Mouse (Mus musculus) midbrain, embryonic 13.5 days (tissue): ENCODE data around the gene Dck. TPM values are rescaled to one million over a fixed set of nuclear protein-coding genes. Genes with fewer than 3 reads are reported as not detected.

Experiments used
- ATAC-seq: fragments of 200-750 bp; cut with Nextera tagmentation; 2 replicates; pipeline ENCODE4 v1.8.0; 2017; ENCODE audit warnings: mild to moderate bottlenecking, moderate TSS enrichment, moderate library complexity
- H3K27ac ChIP-seq: fragments of 300-500 bp; sonication (generic); 2 replicates; pipeline ENCODE4 v1.5.1; 2015; ENCODE audit warnings: inconsistent platforms, mild to moderate bottlenecking, moderate library complexity
- H3K27me3 ChIP-seq: fragments of 300-500 bp; sonication (generic); 2 replicates; pipeline ENCODE4 v1.6.1; 2015; ENCODE audit warnings: mild to moderate bottlenecking, inconsistent platforms
- H3K36me3 ChIP-seq: fragments of 300-500 bp; sonication (generic); 2 replicates; pipeline ENCODE4 v1.6.1; 2015; ENCODE audit warnings: mild to moderate bottlenecking, inconsistent platforms
- H3K4me1 ChIP-seq: fragments of 300-500 bp; sonication (generic); replicated peaks from 2 replicates; pipeline ENCODE4 v1.6.1; 2015; ENCODE audit warnings: inconsistent platforms
- H3K4me2 ChIP-seq: fragments of 300-500 bp; sonication (generic); replicated peaks from 2 replicates; pipeline ENCODE4 v1.6.1; 2015; ENCODE audit warnings: moderate library complexity, mild to moderate bottlenecking, inconsistent platforms
- H3K4me3 ChIP-seq: fragments of 300-500 bp; sonication (generic); replicated peaks from 2 replicates; pipeline ENCODE4 v1.5.1; 2015; ENCODE audit warnings: mild to moderate bottlenecking, inconsistent platforms
- H3K9ac ChIP-seq: fragments of 300-500 bp; sonication (generic); replicated peaks from 2 replicates; pipeline ENCODE4 v1.6.1; 2015; ENCODE audit warnings: mild to moderate bottlenecking, inconsistent platforms
- H3K9me3 ChIP-seq: fragments of 300-500 bp; sonication (generic); 2 replicates; pipeline ENCODE4 v1.6.1; 2016; ENCODE audit warnings: mild to moderate bottlenecking, inconsistent platforms
- WGBS: fragments of 180-500 bp; shearing (Covaris S2); methylation state at CpG from one replicate; pipeline ENCODE4 v1.1.7; 2015; 5-methylcytosine and 5-hydroxymethylcytosine counted together
- polyA plus RNA-seq: library from polyadenylated mRNA; unstranded; fragments of >200 nt; fragmentation: Nextera tagmentation; extraction: Ambion mirVana; gene quantifications from 2 replicates; pipeline ENCODE4 v1.2.1, GENCODE M21; 2015

Gene Dck
- polyA plus RNA-seq, 1 experiment from 2014 or later = 82.1 TPM

DNA sequence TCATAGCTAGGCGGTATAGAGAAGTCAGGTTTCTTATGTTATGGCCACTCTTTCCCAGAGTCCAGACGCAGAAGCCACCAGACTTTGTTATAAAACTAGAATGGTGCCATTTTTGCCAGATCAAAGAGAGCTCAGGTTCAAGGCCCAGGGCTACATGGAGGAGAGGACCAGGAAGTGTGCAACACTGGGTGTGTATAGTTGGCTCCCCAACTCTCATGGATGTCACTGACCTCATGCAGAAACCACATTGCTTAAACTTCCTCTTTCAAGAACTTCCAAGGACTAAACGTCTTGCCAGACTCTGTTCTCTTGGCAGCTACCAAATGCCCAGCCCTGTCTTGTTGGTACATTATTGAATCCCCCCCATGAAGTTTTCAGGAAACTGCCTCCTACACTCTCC, 67.1 kb downstream of the Dck start:
- ATAC-seq = no peak

More for the DNA sequence above, 67.1 kb downstream of the Dck start:
- H3K9me3 ChIP-seq = no peaks in the 10 kb centered on the region
- H3K27ac ChIP-seq = no peak overlapping the region
- H3K27me3 ChIP-seq = no peaks in the 10 kb centered on the region
- H3K4me3 ChIP-seq = no peak overlapping the region
- WGBS = 92% methylated on average over 3 of the region's 3 CpGs
- no peaks in the 10 kb centered on the region for H3K36me3 ChIP-seq
- 0 out of 2 replicates have a peak, but pooled peaks cover 5% of the 10 kb centered on the region for H3K4me1 ChIP-seq
- H3K4me2 ChIP-seq = no peak overlapping the region
- no peak overlapping the region for H3K9ac ChIP-seq

Other genes with a start within 250 kb of the Dck start
- 0.19 and 0.24 TPM in 2 replicates for gene Jchain, start 237.1 kb upstream of the Dck start, polyA plus RNA-seq
- 56.0 and 59.3 TPM in 2 replicates for gene Utp3, start 210.5 kb upstream of the Dck start, polyA plus RNA-seq
- 304 and 317 TPM in 2 replicates for gene Rufy3, start 200.0 kb upstream of the Dck start, polyA plus RNA-seq
- gene Grsf1, start 88.8 kb upstream of the Dck start, polyA plus RNA-seq = 77.7 and 85.2 TPM in 2 replicates
- gene Mob1b, start 44.1 kb upstream of the Dck start, polyA plus RNA-seq = 12.0 and 12.1 TPM in 2 replicates
- 1.5 and 1.9 TPM in 2 replicates for gene Slc4a4, start 121.8 kb downstream of the Dck start, polyA plus RNA-seq